Mouse (Mus musculus): ENCODE data around the gene Med13l. TPM values are rescaled to one million over a fixed set of nuclear protein-coding genes. Genes with fewer than 3 reads are reported as not detected.

Gene Med13l
- polyA plus RNA-seq, 1 experiment = 19.3 TPM

DNA sequence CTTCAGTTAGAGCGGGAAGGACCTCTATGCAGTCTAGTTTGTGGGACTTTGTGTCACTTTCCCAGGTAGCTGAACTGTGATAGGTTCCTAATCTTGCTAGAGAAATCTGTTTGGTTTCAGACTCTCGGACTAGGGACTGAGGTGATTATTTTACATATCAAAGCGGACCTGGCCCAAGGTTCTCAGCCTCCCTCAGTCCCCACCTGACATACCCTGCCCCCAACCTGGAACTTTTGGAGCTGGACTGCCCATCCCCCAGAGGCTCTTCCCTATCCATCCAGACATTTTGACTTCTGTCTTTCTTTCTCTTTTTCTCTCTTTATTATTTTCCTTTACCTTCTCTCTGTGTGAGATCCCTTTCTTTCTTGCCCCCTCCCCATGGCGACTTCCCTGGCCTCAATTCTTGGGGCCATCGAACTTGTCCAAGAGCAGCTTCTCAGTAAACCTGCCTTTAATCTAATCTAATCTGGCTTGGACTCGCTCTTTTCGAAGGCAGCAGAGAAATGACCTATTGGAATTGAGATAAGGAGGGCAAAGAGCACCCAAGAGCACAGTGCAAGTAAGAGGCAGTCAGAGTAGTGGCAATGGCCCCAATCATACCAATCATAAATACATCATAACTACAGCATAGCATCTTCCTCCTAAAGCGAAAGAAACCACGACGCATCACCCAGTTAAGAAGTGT lies 130.7 kb downstream of the Med13l start:
- TF ChIP-seq CTCF (IDR thresholded peaks at IDR 0.05; ENCODE audit: extremely low read depth, insufficient read depth, insufficient read length, insufficient replicate concordance) = no peak
- no peak for TF ChIP-seq POLR2A (IDR thresholded peaks at IDR 0.05; ENCODE audit: low read depth, low read length)
- H3K36me3 ChIP-seq (ENCODE audit: control insufficient read depth, insufficient read depth, low read length) = no peaks in the 10 kb centered on the region
- H3K4me1 ChIP-seq (ENCODE audit: control insufficient read depth, insufficient read depth, insufficient read length) = peaks cover 8% of the 10 kb centered on the region; the same call in 1 of the 2 replicates
- DNase-seq (ENCODE audit: low read depth in 1 of 2, low spot score in 2 of 2) = no peak
- WGBS = 91% methylated on average over 10 of the region's 10 CpGs
- H3K27ac ChIP-seq (ENCODE audit: insufficient read depth, low read length) = no peak overlapping the region
- no peak overlapping the region for H3K4me3 ChIP-seq (ENCODE audit: extremely low read depth, insufficient read depth, insufficient read length)
- H3K27me3 ChIP-seq (ENCODE audit: control insufficient read depth, insufficient read depth, low read length) = no peaks in the 10 kb centered on the region

- Histone ChIP-seq H3K4me1 (ENCODE audit: control insufficient read depth, insufficient read depth, insufficient read length) (peaks cover 8% of the 10 kb centered on the region; the same call in 1 of the 2 replicates), H3K27ac (ENCODE audit: insufficient read depth, low read length) (no peak overlapping the region), H3K27me3 (ENCODE audit: control insufficient read depth, insufficient read depth, low read length) (no peaks in the 10 kb centered on the region), H3K4me3 (ENCODE audit: extremely low read depth, insufficient read depth, insufficient read length) (no peak overlapping the region), H3K36me3 (ENCODE audit: control insufficient read depth, insufficient read depth, low read length) (no peaks in the 10 kb centered on the region)
- WGBS = 75% methylated on average over 7 of the region's 7 CpGs
- TF ChIP-seq CTCF (IDR thresholded peaks at IDR 0.05; ENCODE audit: extremely low read depth, insufficient read depth, insufficient read length, insufficient replicate concordance) (no peak), POLR2A (IDR thresholded peaks at IDR 0.05; ENCODE audit: low read depth, low read length) (no peak)
- DNase-seq (ENCODE audit: low read depth in 1 of 2, low spot score in 2 of 2) = no peak
These were observed 131.2 kb downstream of the Med13l start for GRCm38 (mm10) chr5:118691710-118692040.

DNA sequence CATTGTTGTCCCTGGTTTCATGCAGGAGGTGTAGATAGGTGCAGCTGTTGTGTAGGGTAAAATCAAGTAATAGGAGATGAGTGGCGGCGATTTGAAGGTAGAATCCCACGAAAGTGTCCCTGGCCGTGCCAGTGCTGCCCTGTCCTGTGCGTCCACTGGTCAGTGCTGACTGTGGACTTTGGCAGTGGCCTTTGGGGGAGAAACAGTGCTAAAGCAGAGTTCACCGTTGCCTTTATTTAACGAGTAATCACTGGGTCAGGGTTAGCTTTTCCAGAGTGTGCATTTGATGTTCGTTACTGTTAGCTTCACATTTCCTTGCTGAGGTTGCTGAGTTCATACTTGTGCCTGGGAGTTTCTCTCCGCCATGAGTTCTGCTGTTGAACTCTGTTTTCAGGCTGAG lies 133.5 kb downstream of the Med13l start:
- H3K27ac ChIP-seq (ENCODE audit: insufficient read depth, low read length) = no peak overlapping the region
- H3K4me3 ChIP-seq (ENCODE audit: extremely low read depth, insufficient read depth, insufficient read length) = no peak overlapping the region
- TF ChIP-seq CTCF (IDR thresholded peaks at IDR 0.05; ENCODE audit: extremely low read depth, insufficient read depth, insufficient read length, insufficient replicate concordance) (no peak), POLR2A (IDR thresholded peaks at IDR 0.05; ENCODE audit: low read depth, low read length) (no peak)
- 95% methylated on average over 9 of the region's 9 CpGs for WGBS
- H3K27me3 ChIP-seq (ENCODE audit: control insufficient read depth, insufficient read depth, low read length) = no peaks in the 10 kb centered on the region
- no peak for DNase-seq (ENCODE audit: low read depth in 1 of 2, low spot score in 2 of 2)
- no peaks in the 10 kb centered on the region for H3K36me3 ChIP-seq (ENCODE audit: control insufficient read depth, insufficient read depth, low read length)
- no peaks in the 10 kb centered on the region for H3K4me1 ChIP-seq (ENCODE audit: control insufficient read depth, insufficient read depth, insufficient read length)

- no peaks in the 10 kb centered on the region for H3K4me1 ChIP-seq (ENCODE audit: control insufficient read depth, insufficient read depth, insufficient read length)
- TF ChIP-seq CTCF (IDR thresholded peaks at IDR 0.05; ENCODE audit: extremely low read depth, insufficient read depth, insufficient read length, insufficient replicate concordance) = no peak
- TF ChIP-seq POLR2A (IDR thresholded peaks at IDR 0.05; ENCODE audit: low read depth, low read length) = no peak
- H3K4me3 ChIP-seq (ENCODE audit: extremely low read depth, insufficient read depth, insufficient read length) = no peak overlapping the region
- H3K27me3 ChIP-seq (ENCODE audit: control insufficient read depth, insufficient read depth, low read length) = no peaks in the 10 kb centered on the region
- DNase-seq (ENCODE audit: low read depth in 1 of 2, low spot score in 2 of 2) = no peak
- H3K36me3 ChIP-seq (ENCODE audit: control insufficient read depth, insufficient read depth, low read length) = no peaks in the 10 kb centered on the region
- no peak overlapping the region for H3K27ac ChIP-seq (ENCODE audit: insufficient read depth, low read length)
- 91% methylated on average over 7 of the region's 7 CpGs for WGBS
These were observed 136.6 kb downstream of the Med13l start for GRCm38 (mm10) chr5:118697073-118697472.

GRCm38 (mm10) chr5:118700978-118701377 lies 140.5 kb downstream of the Med13l start:
- no peaks in the 10 kb centered on the region for H3K27me3 ChIP-seq (ENCODE audit: control insufficient read depth, insufficient read depth, low read length)
- WGBS = 93% methylated on average over 4 of the region's 4 CpGs
- no peaks in the 10 kb centered on the region for H3K4me1 ChIP-seq (ENCODE audit: control insufficient read depth, insufficient read depth, insufficient read length)
- TF ChIP-seq POLR2A (IDR thresholded peaks at IDR 0.05; ENCODE audit: low read depth, low read length) = no peak
- TF ChIP-seq CTCF (IDR thresholded peaks at IDR 0.05; ENCODE audit: extremely low read depth, insufficient read depth, insufficient read length, insufficient replicate concordance) = no peak
- no peak overlapping the region for H3K27ac ChIP-seq (ENCODE audit: insufficient read depth, low read length)
- DNase-seq (ENCODE audit: low read depth in 1 of 2, low spot score in 2 of 2) = no peak
- H3K4me3 ChIP-seq (ENCODE audit: extremely low read depth, insufficient read depth, insufficient read length) = no peak overlapping the region
- no peaks in the 10 kb centered on the region for H3K36me3 ChIP-seq (ENCODE audit: control insufficient read depth, insufficient read depth, low read length)

DNA sequence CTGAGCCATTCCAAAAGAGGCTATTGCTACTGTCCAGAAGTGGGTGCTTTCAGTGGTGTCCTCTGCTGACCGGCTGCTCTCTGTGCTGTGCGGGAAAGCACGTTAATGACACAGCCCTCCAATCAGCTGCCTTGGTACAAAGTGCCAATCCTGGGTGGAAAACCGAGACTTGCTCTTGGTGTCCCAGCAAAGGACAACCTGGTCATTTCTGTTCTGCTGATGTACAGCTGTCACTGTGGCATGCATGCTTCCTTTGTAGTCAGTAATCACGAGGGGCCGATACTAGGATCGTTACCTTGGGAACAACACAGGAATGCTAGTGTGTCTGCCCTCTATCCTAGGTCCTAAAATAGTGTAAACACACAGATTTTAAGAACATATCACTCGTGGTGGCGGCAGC lies 142.2 kb downstream of the Med13l start:
- H3K27me3 ChIP-seq (ENCODE audit: control insufficient read depth, insufficient read depth, low read length) = no peaks in the 10 kb centered on the region
- no peaks in the 10 kb centered on the region for H3K36me3 ChIP-seq (ENCODE audit: control insufficient read depth, insufficient read depth, low read length)
- TF ChIP-seq CTCF (IDR thresholded peaks at IDR 0.05; ENCODE audit: extremely low read depth, insufficient read depth, insufficient read length, insufficient replicate concordance) (no peak), POLR2A (IDR thresholded peaks at IDR 0.05; ENCODE audit: low read depth, low read length) (no peak)
- no peak overlapping the region for H3K4me3 ChIP-seq (ENCODE audit: extremely low read depth, insufficient read depth, insufficient read length)
- WGBS = 84% methylated on average over 9 of the region's 9 CpGs
- no peaks in the 10 kb centered on the region for H3K4me1 ChIP-seq (ENCODE audit: control insufficient read depth, insufficient read depth, insufficient read length)
- no peak for DNase-seq (ENCODE audit: low read depth in 1 of 2, low spot score in 2 of 2)
- H3K27ac ChIP-seq (ENCODE audit: insufficient read depth, low read length) = no peak overlapping the region

GRCm38 (mm10) chr5:118704148-118704547 lies 143.7 kb downstream of the Med13l start:
- H3K36me3 ChIP-seq (ENCODE audit: control insufficient read depth, insufficient read depth, low read length) = no peaks in the 10 kb centered on the region
- DNase-seq (ENCODE audit: low read depth in 1 of 2, low spot score in 2 of 2) = peak in 1 of 2 experiments; percentile 36
- no peak overlapping the region for H3K27ac ChIP-seq (ENCODE audit: insufficient read depth, low read length)
- no peak for TF ChIP-seq POLR2A (IDR thresholded peaks at IDR 0.05; ENCODE audit: low read depth, low read length)
- peak; percentile 64; the same call in 1 of the 2 replicates for TF ChIP-seq CTCF (IDR thresholded peaks at IDR 0.05; ENCODE audit: extremely low read depth, insufficient read depth, insufficient read length, insufficient replicate concordance)
- H3K4me1 ChIP-seq (ENCODE audit: control insufficient read depth, insufficient read depth, insufficient read length) = no peaks in the 10 kb centered on the region
- 82% methylated on average over 3 of the region's 3 CpGs for WGBS
- H3K27me3 ChIP-seq (ENCODE audit: control insufficient read depth, insufficient read depth, low read length) = no peaks in the 10 kb centered on the region
- H3K4me3 ChIP-seq (ENCODE audit: extremely low read depth, insufficient read depth, insufficient read length) = no peak overlapping the region

Data from spleen, adult 2 months (tissue).